Mouse (Mus musculus): ENCODE data around the gene Ypel4.

Ypel4 gene

GRCm38 (mm10) chr2:84760777-84761176 lies 26.9 kb downstream of the Ypel4 start:
- no peak for ATAC-seq (ENCODE audit: low TSS enrichment)

GRCm38 (mm10) chr2:84761309-84761708 lies 27.5 kb downstream of the Ypel4 start:
- ATAC-seq (ENCODE audit: low TSS enrichment), result no peak

GRCm38 (mm10) chr2:84761840-84762239 lies 28.0 kb downstream of the Ypel4 start:
- ATAC-seq (ENCODE audit: low TSS enrichment), result no peak

- ATAC-seq (ENCODE audit: low TSS enrichment), result no peak
These were observed 28.4 kb downstream of the Ypel4 start for GRCm38 (mm10) chr2:84762295-84762694.

- ATAC-seq (ENCODE audit: low TSS enrichment), result no peak
These were observed 29.0 kb downstream of the Ypel4 start for GRCm38 (mm10) chr2:84762818-84763217.

GRCm38 (mm10) chr2:84770501-84770900 lies 36.6 kb downstream of the Ypel4 start:
- no peak for ATAC-seq (ENCODE audit: low TSS enrichment)

- ATAC-seq (ENCODE audit: low TSS enrichment), result no peak
These were observed 38.6 kb downstream of the Ypel4 start for GRCm38 (mm10) chr2:84772454-84772853.

- no peak for ATAC-seq (ENCODE audit: low TSS enrichment)
These were observed 39.3 kb downstream of the Ypel4 start for GRCm38 (mm10) chr2:84773195-84773594.

GRCm38 (mm10) chr2:84774751-84775150 lies 40.9 kb downstream of the Ypel4 start:
- ATAC-seq (ENCODE audit: low TSS enrichment), result peak; percentile 57; the same call in 1 of the 2 replicates

GRCm38 (mm10) chr2:84775241-84775640 lies 41.4 kb downstream of the Ypel4 start, which contains the start of gene Serping1:
TSS of gene Serping1 (minus strand) at chr2:84775444.
- ATAC-seq (ENCODE audit: low TSS enrichment), result no peak

- ATAC-seq (ENCODE audit: low TSS enrichment), result no peak
These were observed 41.8 kb downstream of the Ypel4 start for GRCm38 (mm10) chr2:84775665-84776064.

GRCm38 (mm10) chr2:84777706-84778105 lies 43.8 kb downstream of the Ypel4 start:
- ATAC-seq (ENCODE audit: low TSS enrichment), result no peak

- ATAC-seq (ENCODE audit: low TSS enrichment), result peak; percentile 62; the same call in 1 of the 2 replicates
These were observed 45.4 kb downstream of the Ypel4 start for GRCm38 (mm10) chr2:84779210-84779609.

- ATAC-seq (ENCODE audit: low TSS enrichment), result no peak
These were observed 49.5 kb downstream of the Ypel4 start for GRCm38 (mm10) chr2:84783315-84783714.

GRCm38 (mm10) chr2:84783840-84784566 lies 50.1 kb downstream of the Ypel4 start:
- no peak for ATAC-seq (ENCODE audit: low TSS enrichment)

Data from frontal cortex, adult (tissue).